Mouse (Mus musculus): Measurements from ENCODE around the gene Ctcfl. TPM values are rescaled to one million over a fixed set of nuclear protein-coding genes. Genes with fewer than 3 reads are reported as not detected.
A peak's percentile ranks its signal among the peaks of the same experiment; 100 is the strongest.

Ctcfl gene
- polyA plus RNA-seq, 1 experiment from 2014 or later: 0.25 TPM

GRCm38 (mm10) chr2:173072948-173073347 lies 46.4 kb downstream of the Ctcfl start:
- 57% methylated on average over 7 of the region's 7 CpGs for whole genome bisulfite sequencing (ENCODE audit: insufficient replicate concordance)
- Histone ChIP-seq H3K27ac (ENCODE audit: low read depth) (0 out of 2 replicates have a peak overlapping the region, but pooled peaks have one; percentile 8), H3K4me1 (ENCODE audit: insufficient read depth) (0 out of 2 replicates have a peak, but pooled peaks cover 3% of the 10 kb centered on the region), H3K4me3 (ENCODE audit: low read depth, low read length) (no peak overlapping the region), H3K27me3 (ENCODE audit: insufficient read depth, low read length) (no peaks in the 10 kb centered on the region), H3K36me3 (replicated peaks; ENCODE audit: insufficient read depth, low read length) (no peaks in the 10 kb centered on the region), H3K9ac (replicated peaks) (no peak overlapping the region), H3K4me2 (ENCODE audit: low read depth, low read length) (peak overlapping the region; percentile 16; the same call in 1 of the 2 replicates), H3K9me3 (ENCODE audit: low read length) (no peaks in the 10 kb centered on the region)
- ATAC-seq (peak; percentile 73; the same call in 1 of the 2 replicates), DNase-seq (peak; percentile 19)
- TF ChIP-seq CTCF (IDR thresholded peaks at IDR 0.05; ENCODE audit: low read depth): no peak
- no peak for TF ChIP-seq EP300 (IDR thresholded peaks at IDR 0.05; ENCODE audit: low read depth)

GRCm38 (mm10) chr2:173064864-173065263 lies 54.5 kb downstream of the Ctcfl start:
- Histone ChIP-seq H3K36me3 (replicated peaks; ENCODE audit: insufficient read depth, low read length) (no peaks in the 10 kb centered on the region), H3K4me2 (ENCODE audit: low read depth, low read length) (no peak overlapping the region), H3K4me3 (ENCODE audit: low read depth, low read length) (no peak overlapping the region), H3K27me3 (ENCODE audit: insufficient read depth, low read length) (no peaks in the 10 kb centered on the region), H3K4me1 (ENCODE audit: insufficient read depth) (peaks cover 23% of the 10 kb centered on the region), H3K9me3 (ENCODE audit: low read length) (no peaks in the 10 kb centered on the region), H3K9ac (replicated peaks) (no peak overlapping the region), H3K27ac (ENCODE audit: low read depth) (no peak overlapping the region)
- DNase-seq: no peak
- ATAC-seq: no peak
- WGBS (ENCODE audit: insufficient replicate concordance): 84% methylated on average over 2 of the region's 2 CpGs
- TF ChIP-seq CTCF (IDR thresholded peaks at IDR 0.05; ENCODE audit: low read depth) (no peak), EP300 (IDR thresholded peaks at IDR 0.05; ENCODE audit: low read depth) (no peak)

- Histone ChIP-seq H3K4me2 (ENCODE audit: low read depth, low read length) (no peak overlapping the region), H3K36me3 (replicated peaks; ENCODE audit: insufficient read depth, low read length) (no peaks in the 10 kb centered on the region), H3K4me1 (ENCODE audit: insufficient read depth) (peaks cover 23% of the 10 kb centered on the region), H3K9ac (replicated peaks) (no peak overlapping the region), H3K9me3 (ENCODE audit: low read length) (no peaks in the 10 kb centered on the region), H3K27me3 (ENCODE audit: insufficient read depth, low read length) (no peaks in the 10 kb centered on the region), H3K27ac (ENCODE audit: low read depth) (no peak overlapping the region; the same call in 1 of the 2 replicates), H3K4me3 (ENCODE audit: low read depth, low read length) (no peak overlapping the region)
- no peak for ATAC-seq
- TF ChIP-seq EP300 (IDR thresholded peaks at IDR 0.05; ENCODE audit: low read depth) (no peak), CTCF (IDR thresholded peaks at IDR 0.05; ENCODE audit: low read depth) (no peak)
- WGBS (ENCODE audit: insufficient replicate concordance): 11% methylated on average over 1 of the region's 1 CpGs
- no peak for DNase-seq
These were observed 56.1 kb downstream of the Ctcfl start for GRCm38 (mm10) chr2:173063219-173063618.

GRCm38 (mm10) chr2:173061443-173062351 lies 57.6 kb downstream of the Ctcfl start:
- Histone ChIP-seq H3K27ac (ENCODE audit: low read depth) (peak overlapping the region; percentile 80), H3K9ac (replicated peaks) (0 out of 2 replicates have a peak overlapping the region, but pooled peaks have one; percentile 7)
- ATAC-seq: peak; percentile 74

GRCm38 (mm10) chr2:173060450-173060849 lies 58.9 kb downstream of the Ctcfl start:
- TF ChIP-seq EP300 (IDR thresholded peaks at IDR 0.05; ENCODE audit: low read depth): no peak
- peaks cover 44% of the 10 kb centered on the region for H3K4me1 ChIP-seq (ENCODE audit: insufficient read depth)
- peak overlapping the region; percentile 80 for H3K27ac ChIP-seq (ENCODE audit: low read depth)
- ATAC-seq (no peak), DNase-seq (no peak)
- H3K9ac ChIP-seq (replicated peaks): no peak overlapping the region
- WGBS (ENCODE audit: insufficient replicate concordance): 64% methylated on average over 9 of the region's 9 CpGs
- H3K36me3 ChIP-seq (replicated peaks; ENCODE audit: insufficient read depth, low read length): no peaks in the 10 kb centered on the region
- H3K9me3 ChIP-seq (ENCODE audit: low read length): no peaks in the 10 kb centered on the region
- H3K4me2 ChIP-seq (ENCODE audit: low read depth, low read length): peak overlapping the region; percentile 58; the same call in 1 of the 2 replicates
- no peaks in the 10 kb centered on the region for H3K27me3 ChIP-seq (ENCODE audit: insufficient read depth, low read length)
- no peak overlapping the region for H3K4me3 ChIP-seq (ENCODE audit: low read depth, low read length)

More at GRCm38 (mm10) chr2:173061443-173062351, 57.6 kb downstream of the Ctcfl start:
- 32% methylated on average over 15 of the region's 15 CpGs for WGBS (ENCODE audit: insufficient replicate concordance)
- Histone ChIP-seq H3K27me3 (ENCODE audit: insufficient read depth, low read length) (no peaks in the 10 kb centered on the region), H3K4me3 (ENCODE audit: low read depth, low read length) (peak overlapping the region; percentile 32; the same call in 1 of the 2 replicates), H3K4me2 (ENCODE audit: low read depth, low read length) (peak overlapping the region; percentile 58), H3K4me1 (ENCODE audit: insufficient read depth) (peaks cover 36% of the 10 kb centered on the region), H3K9me3 (ENCODE audit: low read length) (no peaks in the 10 kb centered on the region), H3K36me3 (replicated peaks; ENCODE audit: insufficient read depth, low read length) (no peaks in the 10 kb centered on the region)
- DNase-seq: peak; percentile 73
- TF ChIP-seq CTCF (IDR thresholded peaks at IDR 0.05; ENCODE audit: low read depth) (peak; percentile 52), EP300 (IDR thresholded peaks at IDR 0.05; ENCODE audit: low read depth) (no peak)

- Histone ChIP-seq H3K27me3 (ENCODE audit: insufficient read depth, low read length) (no peaks in the 10 kb centered on the region), H3K9ac (replicated peaks) (no peak overlapping the region), H3K36me3 (replicated peaks; ENCODE audit: insufficient read depth, low read length) (no peaks in the 10 kb centered on the region), H3K4me3 (ENCODE audit: low read depth, low read length) (no peak overlapping the region), H3K4me1 (ENCODE audit: insufficient read depth) (peaks cover 44% of the 10 kb centered on the region), H3K27ac (ENCODE audit: low read depth) (no peak overlapping the region), H3K9me3 (ENCODE audit: low read length) (no peaks in the 10 kb centered on the region), H3K4me2 (ENCODE audit: low read depth, low read length) (no peak overlapping the region)
- TF ChIP-seq EP300 (IDR thresholded peaks at IDR 0.05; ENCODE audit: low read depth) (no peak), CTCF (IDR thresholded peaks at IDR 0.05; ENCODE audit: low read depth) (no peak)
- no peak for DNase-seq
- WGBS (ENCODE audit: insufficient replicate concordance): 54% methylated on average over 11 of the region's 11 CpGs
- no peak for ATAC-seq
These were observed 61.1 kb downstream of the Ctcfl start for GRCm38 (mm10) chr2:173058263-173058662.

Data from liver, postnatal 0 days (tissue).